Mouse (Mus musculus): ENCODE data around the gene Clcf1. TPM values are rescaled to one million over a fixed set of nuclear protein-coding genes. Genes with fewer than 3 reads are reported as not detected.
A peak's percentile ranks its signal among the peaks of the same experiment; 100 is the strongest.

Clcf1 gene
- polyA plus RNA-seq, 1 experiment from 2014 or later = 8.6 TPM

DNA sequence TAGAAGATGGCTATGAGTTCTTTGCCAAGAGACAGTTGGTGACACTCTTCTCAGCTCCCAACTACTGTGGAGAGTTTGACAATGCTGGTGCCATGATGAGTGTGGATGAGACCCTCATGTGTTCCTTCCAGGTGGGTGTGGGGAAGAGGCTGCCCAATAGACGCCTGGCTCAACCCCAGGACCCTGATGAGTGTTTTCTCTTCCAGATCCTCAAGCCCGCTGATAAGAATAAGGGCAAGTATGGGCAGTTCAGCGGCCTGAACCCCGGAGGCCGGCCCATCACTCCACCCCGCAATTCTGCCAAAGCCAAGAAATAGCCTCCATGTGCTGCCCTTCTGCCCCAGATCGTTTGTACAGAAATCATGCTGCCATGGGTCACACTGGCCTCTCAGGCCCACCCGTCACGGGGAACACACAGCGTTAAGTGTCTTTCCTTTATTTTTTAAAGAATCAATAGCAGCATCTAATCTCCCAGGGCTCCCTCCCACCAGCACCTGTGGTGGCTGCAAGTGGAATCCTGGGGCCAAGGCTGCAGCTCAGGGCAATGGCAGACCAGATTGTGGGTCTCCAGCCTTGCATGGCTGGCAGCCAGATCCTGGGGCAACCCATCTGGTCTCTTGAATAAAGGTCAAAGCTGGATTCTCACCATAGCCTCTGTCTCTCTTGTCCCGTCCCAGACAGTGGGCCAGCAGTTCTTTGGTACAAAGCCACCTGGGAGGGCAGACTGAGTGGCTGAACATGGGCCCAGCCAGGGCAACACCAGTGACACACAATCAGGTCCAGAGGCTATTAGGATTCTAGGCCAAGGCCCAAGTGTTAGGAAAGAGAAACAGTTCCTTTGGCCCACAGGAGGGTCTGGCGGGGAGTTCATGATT, 19.0 kb upstream of the Clcf1 start:
- no peak for ATAC-seq (ENCODE audit: insufficient number of reproducible peaks, insufficient read depth, low FRiP score, low TSS enrichment, low read depth)
- no peaks in the 10 kb centered on the region for H3K27me3 ChIP-seq
- no peak overlapping the region for H3K27ac ChIP-seq
- 83% methylated on average over 12 of the region's 12 CpGs for WGBS
- no peak overlapping the region for H3K4me3 ChIP-seq (replicated peaks)
- no peaks in the 10 kb centered on the region for H3K9me3 ChIP-seq
- peaks cover 69% of the 10 kb centered on the region for H3K36me3 ChIP-seq
- H3K9ac ChIP-seq (replicated peaks) = no peak overlapping the region
- H3K4me2 ChIP-seq = no peak overlapping the region
- H3K4me1 ChIP-seq (replicated peaks) = peaks cover 42% of the 10 kb centered on the region

GRCm38 (mm10) chr19:4196048-4196447, 18.0 kb upstream of the Clcf1 start:
- H3K27ac ChIP-seq = no peak overlapping the region
- peaks cover 46% of the 10 kb centered on the region for H3K4me1 ChIP-seq (replicated peaks)
- peak overlapping the region; percentile 6; the same call in 1 of the 2 replicates for H3K4me2 ChIP-seq
- ATAC-seq (ENCODE audit: insufficient number of reproducible peaks, insufficient read depth, low FRiP score, low TSS enrichment, low read depth) = no peak
- 64% methylated on average over 2 of the region's 2 CpGs for WGBS
- no peaks in the 10 kb centered on the region for H3K9me3 ChIP-seq
- no peak overlapping the region for H3K4me3 ChIP-seq (replicated peaks)
- H3K27me3 ChIP-seq = no peaks in the 10 kb centered on the region
- H3K36me3 ChIP-seq = peaks cover 73% of the 10 kb centered on the region
- H3K9ac ChIP-seq (replicated peaks) = no peak overlapping the region

DNA sequence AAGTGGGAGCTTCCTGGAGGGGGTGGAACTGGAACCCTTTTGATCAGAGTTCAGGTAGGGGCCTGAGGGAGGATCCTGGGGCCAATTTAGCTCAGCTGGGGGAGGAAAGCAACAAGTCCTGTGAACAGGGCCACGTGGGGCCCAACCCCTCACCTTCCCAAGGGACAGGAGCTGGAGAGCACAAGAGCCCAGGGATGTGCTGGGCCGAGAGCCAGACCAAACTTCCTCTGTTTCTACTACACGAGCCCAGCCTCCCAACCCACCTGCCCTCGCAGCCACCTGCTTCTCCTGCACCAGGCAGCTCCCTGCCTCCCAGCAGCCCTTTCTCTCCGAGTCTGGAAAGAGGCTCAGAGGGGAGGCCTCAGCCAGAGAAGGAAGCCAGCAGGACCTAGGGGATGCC, 17.5 kb upstream of the Clcf1 start:
- Histone ChIP-seq H3K9me3 (no peaks in the 10 kb centered on the region), H3K36me3 (peaks cover 73% of the 10 kb centered on the region), H3K9ac (replicated peaks) (no peak overlapping the region; the same call in 1 of the 2 replicates), H3K4me1 (replicated peaks) (peaks cover 42% of the 10 kb centered on the region), H3K27me3 (no peaks in the 10 kb centered on the region), H3K27ac (0 out of 2 replicates have a peak overlapping the region, but pooled peaks have one; percentile 42), H3K4me2 (peak overlapping the region; percentile 6), H3K4me3 (replicated peaks) (no peak overlapping the region)
- 16% methylated on average over 5 of the region's 5 CpGs for whole genome bisulfite sequencing
- ATAC-seq (ENCODE audit: insufficient number of reproducible peaks, insufficient read depth, low FRiP score, low TSS enrichment, low read depth) = no peak

DNA sequence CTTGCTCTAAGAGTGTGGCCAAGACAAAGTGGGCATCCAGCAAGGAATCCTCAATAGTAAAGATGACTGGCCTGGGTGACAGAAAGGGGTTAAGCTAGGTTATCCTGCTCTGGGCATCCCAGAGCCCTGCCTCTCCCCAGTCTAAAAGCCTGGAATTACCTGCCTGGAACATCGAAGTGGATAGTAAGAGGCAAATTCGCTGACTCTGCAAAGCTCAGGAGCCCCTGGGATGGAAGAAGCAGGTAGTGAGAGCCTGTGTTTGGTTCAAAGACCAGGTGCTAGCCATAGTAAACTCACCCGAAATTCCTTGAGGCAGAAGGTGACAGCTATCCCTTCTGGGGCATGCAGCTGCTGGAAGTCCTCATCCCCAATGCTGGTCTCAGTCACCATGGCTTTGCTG, 16.9 kb upstream of the Clcf1 start:
- Histone ChIP-seq H3K4me3 (replicated peaks) (no peak overlapping the region), H3K36me3 (peaks cover 73% of the 10 kb centered on the region), H3K4me1 (replicated peaks) (peaks cover 47% of the 10 kb centered on the region), H3K27me3 (no peaks in the 10 kb centered on the region), H3K4me2 (no peak overlapping the region), H3K9me3 (no peaks in the 10 kb centered on the region), H3K9ac (replicated peaks) (no peak overlapping the region), H3K27ac (no peak overlapping the region)
- WGBS = 72% methylated on average over 3 of the region's 3 CpGs
- no peak for ATAC-seq (ENCODE audit: insufficient number of reproducible peaks, insufficient read depth, low FRiP score, low TSS enrichment, low read depth)

GRCm38 (mm10) chr19:4201291-4201909, 12.6 kb upstream of the Clcf1 start, which contains the start of gene Rad9a:
TSS of gene Rad9a (minus strand) at chr19:4201662.
- Histone ChIP-seq H3K4me1 (replicated peaks) (peaks cover 29% of the 10 kb centered on the region), H3K9ac (replicated peaks) (peak within 1 kb of the TSS; percentile 86), H3K9me3 (no peaks in the 10 kb centered on the region), H3K4me3 (replicated peaks) (peak within 1 kb of the TSS; percentile 71), H3K27me3 (peaks cover 19% of the 10 kb centered on the region), H3K4me2 (peak within 1 kb of the TSS; percentile 94), H3K36me3 (peaks cover 39% of the 10 kb centered on the region), H3K27ac (peak within 1 kb of the TSS; percentile 72)
- peak; percentile 87 for ATAC-seq (ENCODE audit: insufficient number of reproducible peaks, insufficient read depth, low FRiP score, low TSS enrichment, low read depth)
- WGBS = under 1% methylated on average over 34 of the region's 34 CpGs

DNA sequence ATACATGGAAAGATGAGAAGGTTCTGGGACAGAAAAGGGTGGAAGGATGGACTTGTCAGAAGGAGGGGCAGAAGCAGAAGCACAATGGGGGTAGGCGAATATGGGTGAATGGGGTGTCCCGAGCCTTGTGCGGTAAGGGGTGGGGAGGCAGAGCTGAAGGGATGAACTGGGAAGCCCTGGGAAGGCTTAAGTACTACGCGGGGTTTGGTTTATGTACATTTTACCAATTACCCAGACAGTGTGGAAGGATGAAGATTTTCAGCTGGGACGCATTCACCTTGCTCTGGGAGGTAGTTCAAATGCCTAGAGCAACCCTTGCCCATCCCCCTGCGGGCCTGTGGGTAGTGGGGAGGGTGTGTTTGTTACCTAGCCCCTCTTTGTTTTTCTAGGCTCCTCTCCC, 11.9 kb upstream of the Clcf1 start:
- peak overlapping the region; percentile 94 for H3K4me2 ChIP-seq
- H3K27ac ChIP-seq = 0 out of 2 replicates have a peak overlapping the region, but pooled peaks have one; percentile 29
- no peaks in the 10 kb centered on the region for H3K9me3 ChIP-seq
- peaks cover 32% of the 10 kb centered on the region for H3K36me3 ChIP-seq
- peak overlapping the region; percentile 71 for H3K4me3 ChIP-seq (replicated peaks)
- H3K4me1 ChIP-seq (replicated peaks) = peaks cover 22% of the 10 kb centered on the region
- WGBS = 37% methylated on average over 7 of the region's 7 CpGs
- ATAC-seq (ENCODE audit: insufficient number of reproducible peaks, insufficient read depth, low FRiP score, low TSS enrichment, low read depth) = no peak
- H3K9ac ChIP-seq (replicated peaks) = peak overlapping the region; percentile 86
- H3K27me3 ChIP-seq = peaks cover 22% of the 10 kb centered on the region

DNA sequence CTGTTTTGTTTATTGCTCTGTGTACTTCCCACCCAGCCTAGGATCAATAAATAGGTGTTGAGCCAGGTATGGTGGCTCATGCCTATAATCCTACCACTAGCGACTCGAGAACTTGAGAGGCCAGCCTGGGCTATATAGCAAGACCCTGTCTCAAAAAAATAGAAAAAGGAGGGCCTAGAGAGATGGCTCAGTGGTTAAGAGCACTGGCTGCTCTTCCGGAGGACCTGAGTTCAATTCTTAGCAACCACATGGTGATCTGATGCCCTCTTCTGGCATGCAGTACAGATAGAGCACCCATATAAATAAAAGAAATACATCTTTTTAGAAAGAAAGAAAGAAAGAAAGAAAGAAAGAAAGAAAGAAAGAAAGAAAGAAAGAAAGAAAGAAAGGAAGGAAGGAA, 10.9 kb upstream of the Clcf1 start:
- ATAC-seq (ENCODE audit: insufficient number of reproducible peaks, insufficient read depth, low FRiP score, low TSS enrichment, low read depth) = no peak
- H3K27ac ChIP-seq = no peak overlapping the region
- peaks cover 22% of the 10 kb centered on the region for H3K27me3 ChIP-seq
- no peaks in the 10 kb centered on the region for H3K9me3 ChIP-seq
- H3K4me1 ChIP-seq (replicated peaks) = peaks cover 22% of the 10 kb centered on the region
- no peak overlapping the region for H3K4me3 ChIP-seq (replicated peaks)
- H3K4me2 ChIP-seq = no peak overlapping the region
- H3K9ac ChIP-seq (replicated peaks) = no peak overlapping the region
- WGBS = 56% methylated on average over 3 of the region's 3 CpGs
- H3K36me3 ChIP-seq = peaks cover 22% of the 10 kb centered on the region

DNA sequence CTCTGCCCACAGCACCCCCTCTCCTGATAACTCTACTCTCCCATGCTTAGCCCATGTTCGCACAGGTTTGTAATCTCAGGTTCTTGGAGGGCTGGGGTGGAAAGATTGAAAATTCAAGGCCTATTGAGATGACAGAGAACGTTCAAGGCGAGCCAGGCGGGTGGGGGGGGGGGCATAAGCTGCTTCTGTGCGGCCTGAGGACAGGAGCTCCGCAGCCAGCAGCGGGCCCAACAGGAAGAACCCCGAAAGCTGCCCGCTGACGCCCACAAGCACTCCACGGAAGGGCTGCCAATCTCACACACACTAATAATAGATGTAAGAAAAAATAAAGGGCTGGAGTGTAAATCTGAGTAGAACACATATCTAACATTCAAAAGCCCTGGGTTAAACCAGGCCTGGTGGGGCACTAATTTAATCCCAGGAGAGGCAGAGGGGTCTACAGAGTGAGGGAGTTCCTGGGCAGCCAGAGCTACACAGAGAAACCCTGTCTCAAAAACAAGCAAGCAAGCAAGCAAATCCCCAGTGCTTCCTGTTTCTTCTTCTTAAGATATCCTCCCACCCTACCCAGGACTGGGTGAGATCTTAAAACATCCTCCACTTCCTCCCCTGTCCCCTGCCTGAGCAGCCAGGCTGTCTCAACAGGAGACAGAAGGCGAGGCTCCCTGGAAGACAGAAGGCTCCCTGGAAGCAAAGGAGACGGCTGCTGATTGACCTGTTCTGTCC, 10.3 kb upstream of the Clcf1 start:
- H3K27ac ChIP-seq = no peak overlapping the region
- no peak overlapping the region for H3K4me3 ChIP-seq (replicated peaks)
- 70% methylated on average over 13 of the region's 13 CpGs for WGBS
- peaks cover 16% of the 10 kb centered on the region for H3K36me3 ChIP-seq
- peaks cover 22% of the 10 kb centered on the region for H3K27me3 ChIP-seq
- ATAC-seq (ENCODE audit: insufficient number of reproducible peaks, insufficient read depth, low FRiP score, low TSS enrichment, low read depth) = no peak
- no peak overlapping the region for H3K4me2 ChIP-seq
- no peak overlapping the region for H3K9ac ChIP-seq (replicated peaks)
- H3K9me3 ChIP-seq = no peaks in the 10 kb centered on the region
- peaks cover 22% of the 10 kb centered on the region for H3K4me1 ChIP-seq (replicated peaks)

GRCm38 (mm10) chr19:4204889-4205288, 9.1 kb upstream of the Clcf1 start:
- peaks cover 22% of the 10 kb centered on the region for H3K27me3 ChIP-seq

DNA sequence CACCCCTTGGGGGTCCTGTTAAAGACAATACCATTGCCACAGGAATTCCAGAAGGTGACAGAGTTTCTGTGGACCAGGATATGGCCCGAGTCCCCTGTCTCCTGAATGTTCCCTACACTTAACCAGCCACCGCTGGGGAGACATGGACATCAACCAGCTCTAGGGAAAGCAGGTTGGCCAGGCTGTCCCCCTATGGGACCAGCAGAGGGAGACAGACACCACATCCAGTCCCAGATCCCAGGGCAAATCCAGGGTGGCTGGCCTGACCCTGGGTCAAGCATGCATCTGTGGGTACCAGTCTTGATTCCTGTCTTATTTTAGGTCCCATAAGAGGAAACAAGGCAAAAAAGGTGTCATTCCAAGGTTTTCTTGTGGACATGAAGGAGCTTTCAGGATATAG, 7.1 kb upstream of the Clcf1 start:
- Histone ChIP-seq H3K36me3 (no peaks in the 10 kb centered on the region), H3K9me3 (no peaks in the 10 kb centered on the region), H3K27me3 (peaks cover 27% of the 10 kb centered on the region), H3K4me2 (no peak overlapping the region), H3K4me3 (replicated peaks) (no peak overlapping the region), H3K9ac (replicated peaks) (no peak overlapping the region), H3K27ac (no peak overlapping the region), H3K4me1 (replicated peaks) (peaks cover 14% of the 10 kb centered on the region)
- no peak for ATAC-seq (ENCODE audit: insufficient number of reproducible peaks, insufficient read depth, low FRiP score, low TSS enrichment, low read depth)
- WGBS = 2% methylated on average over 2 of the region's 2 CpGs

More at GRCm38 (mm10) chr19:4204889-4205288, 9.1 kb upstream of the Clcf1 start:
- no peak overlapping the region for H3K9ac ChIP-seq (replicated peaks)
- no peak for ATAC-seq (ENCODE audit: insufficient number of reproducible peaks, insufficient read depth, low FRiP score, low TSS enrichment, low read depth)
- H3K9me3 ChIP-seq = no peaks in the 10 kb centered on the region
- 70% methylated on average over 4 of the region's 4 CpGs for WGBS
- peaks cover 5% of the 10 kb centered on the region for H3K36me3 ChIP-seq
- H3K4me2 ChIP-seq = no peak overlapping the region
- no peak overlapping the region for H3K4me3 ChIP-seq (replicated peaks)
- H3K4me1 ChIP-seq (replicated peaks) = peaks cover 21% of the 10 kb centered on the region
- no peak overlapping the region for H3K27ac ChIP-seq

DNA sequence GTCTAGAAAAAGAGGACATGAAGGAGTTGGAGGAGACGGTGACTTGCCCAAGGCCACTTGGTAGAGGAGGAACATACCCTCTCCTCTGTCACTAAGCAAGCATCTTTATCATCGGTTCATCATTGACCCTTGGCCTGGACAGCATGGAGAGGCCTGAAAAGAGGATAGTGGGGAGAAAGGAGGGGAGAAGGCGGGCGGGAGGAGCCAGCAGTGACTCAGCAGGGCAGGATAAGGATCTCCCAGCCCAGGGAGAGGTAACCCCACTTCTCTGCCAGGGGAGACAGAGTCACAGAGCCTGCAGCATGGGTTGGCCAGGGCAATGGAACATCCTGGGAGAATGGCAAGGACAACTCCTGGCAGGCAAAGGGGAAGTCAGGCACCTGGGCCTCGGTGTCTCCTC, 5.5 kb upstream of the Clcf1 start:
- WGBS = 78% methylated on average over 5 of the region's 5 CpGs
- no peaks in the 10 kb centered on the region for H3K36me3 ChIP-seq
- no peak overlapping the region for H3K27ac ChIP-seq
- H3K4me1 ChIP-seq (replicated peaks) = peaks cover 23% of the 10 kb centered on the region
- ATAC-seq (ENCODE audit: insufficient number of reproducible peaks, insufficient read depth, low FRiP score, low TSS enrichment, low read depth) = no peak
- H3K4me3 ChIP-seq (replicated peaks) = no peak overlapping the region
- H3K9me3 ChIP-seq = no peaks in the 10 kb centered on the region
- H3K27me3 ChIP-seq = peaks cover 28% of the 10 kb centered on the region; the same call in 1 of the 2 replicates
- H3K4me2 ChIP-seq = no peak overlapping the region
- H3K9ac ChIP-seq (replicated peaks) = no peak overlapping the region
